Mouse (Mus musculus) hindbrain, embryonic 12.5 days (tissue): ENCODE results near the gene Cd276. TPM values are rescaled to one million over a fixed set of nuclear protein-coding genes. Genes with fewer than 3 reads are reported as not detected.
"Not testable (repeated sequence)": the region's sequence is repeated elsewhere in the genome, so short reads cannot be mapped to it uniquely, and the experiment has no call there.

Experiments
- ATAC-seq: fragments of 200-750 bp; cut with Nextera tagmentation; 2 replicates; pipeline ENCODE4 v1.8.0; 2017; ENCODE audit warnings: moderate TSS enrichment; ENCODE audit not compliant: low FRiP score
- H3K27ac ChIP-seq: fragments of 300-500 bp; sonication (generic); 2 replicates; pipeline ENCODE4 v1.5.1; 2016; ENCODE audit warnings: mild to moderate bottlenecking
- H3K27me3 ChIP-seq: fragments of 300-500 bp; sonication (generic); 2 replicates; pipeline ENCODE4 v1.6.1; 2016; ENCODE audit warnings: mild to moderate bottlenecking
- H3K36me3 ChIP-seq: fragments of 300-500 bp; sonication (generic); 2 replicates; pipeline ENCODE4 v1.6.1; 2016; ENCODE audit warnings: mild to moderate bottlenecking
- H3K4me1 ChIP-seq: fragments of 300-500 bp; sonication (generic); 2 replicates; pipeline ENCODE4 v1.6.1; 2016
- H3K4me2 ChIP-seq: fragments of 300-500 bp; sonication (generic); replicated peaks from 2 replicates; pipeline ENCODE4 v1.6.1; 2016; ENCODE audit warnings: mild to moderate bottlenecking
- H3K4me3 ChIP-seq: fragments of 300-500 bp; sonication (generic); 2 replicates; pipeline ENCODE4 v1.5.1; 2016; ENCODE audit warnings: mild to moderate bottlenecking
- H3K9ac ChIP-seq: fragments of 300-500 bp; sonication (generic); 2 replicates; pipeline ENCODE4 v1.6.1; 2016; ENCODE audit warnings: mild to moderate bottlenecking, moderate library complexity
- H3K9me3 ChIP-seq: fragments of 300-500 bp; sonication (generic); replicated peaks from 2 replicates; pipeline ENCODE4 v1.6.1; 2016; ENCODE audit warnings: mild to moderate bottlenecking
- WGBS: fragments of 180-500 bp; shearing (Covaris S2); methylation state at CpG from one replicate; pipeline ENCODE4 v1.1.7; 2016; 5-methylcytosine and 5-hydroxymethylcytosine counted together
- polyA plus RNA-seq: library from polyadenylated mRNA; unstranded; fragments of >200 nt; fragmentation: Nextera tagmentation; extraction: Ambion mirVana; gene quantifications from 2 replicates; pipeline ENCODE4 v1.2.1, GENCODE M21; 2016

The Cd276 gene
- polyA plus RNA-seq, 1 experiment from 2014 or later, result 45.9 TPM

- no peak for ATAC-seq
- no peaks in the 10 kb centered on the region for H3K4me1 ChIP-seq
- no peak overlapping the region for H3K4me3 ChIP-seq
- no peaks in the 10 kb centered on the region for H3K9me3 ChIP-seq
- no peaks in the 10 kb centered on the region for H3K27me3 ChIP-seq
- no peak overlapping the region for H3K27ac ChIP-seq
- H3K36me3 ChIP-seq, result no peaks in the 10 kb centered on the region
- no peak overlapping the region for H3K9ac ChIP-seq
- no peak overlapping the region for H3K4me2 ChIP-seq
Measured at GRCm38 (mm10) chr9:58567682-58568081, 12.4 kb upstream of the Cd276 start.

- H3K4me3 ChIP-seq, ATAC-seq: not testable (repeated sequence)
- 80% methylated on average over 3 of the region's 3 CpGs for WGBS
Measured at GRCm38 (mm10) chr9:58565945-58566344, 10.7 kb upstream of the Cd276 start.

GRCm38 (mm10) chr9:58560211-58560610, 5.0 kb upstream of the Cd276 start:
- H3K27ac ChIP-seq, result no peak overlapping the region
- no peak overlapping the region for H3K4me3 ChIP-seq
- H3K9me3 ChIP-seq, result no peaks in the 10 kb centered on the region
- no peak overlapping the region for H3K9ac ChIP-seq
- no peaks in the 10 kb centered on the region for H3K36me3 ChIP-seq
- 0 out of 2 replicates have a peak, but pooled peaks cover 8% of the 10 kb centered on the region for H3K4me1 ChIP-seq
- H3K27me3 ChIP-seq, result no peaks in the 10 kb centered on the region
- no peak overlapping the region for H3K4me2 ChIP-seq
- no peak for ATAC-seq
- WGBS, result 73% methylated on average over 3 of the region's 3 CpGs

More at GRCm38 (mm10) chr9:58565945-58566344, 10.7 kb upstream of the Cd276 start:
- H3K27ac ChIP-seq, H3K9me3 ChIP-seq, H3K27me3 ChIP-seq, H3K4me1 ChIP-seq, H3K9ac ChIP-seq, H3K36me3 ChIP-seq, H3K4me2 ChIP-seq: not testable (repeated sequence)

GRCm38 (mm10) chr9:58557457-58558455, 2.5 kb upstream of the Cd276 start:
- no peak overlapping the region for H3K4me2 ChIP-seq
- no peak for ATAC-seq
- 76% methylated on average over 3 of the region's 3 CpGs for WGBS
- H3K9ac ChIP-seq, result no peak overlapping the region
- H3K4me3 ChIP-seq, result no peak overlapping the region
- no peaks in the 10 kb centered on the region for H3K9me3 ChIP-seq
- H3K27me3 ChIP-seq, result no peaks in the 10 kb centered on the region
- H3K4me1 ChIP-seq, result peaks cover 18% of the 10 kb centered on the region
- no peaks in the 10 kb centered on the region for H3K36me3 ChIP-seq
- no peak overlapping the region for H3K27ac ChIP-seq

GRCm38 (mm10) chr9:58556627-58557026, 1.4 kb upstream of the Cd276 start:
- ATAC-seq, result no peak
- H3K4me1 ChIP-seq, result peaks cover 25% of the 10 kb centered on the region
- no peaks in the 10 kb centered on the region for H3K9me3 ChIP-seq
- no peak overlapping the region for H3K9ac ChIP-seq
- no peaks in the 10 kb centered on the region for H3K36me3 ChIP-seq
- no peak overlapping the region for H3K4me2 ChIP-seq
- 52% methylated on average over 7 of the region's 7 CpGs for WGBS
- no peak overlapping the region for H3K4me3 ChIP-seq
- H3K27ac ChIP-seq, result no peak overlapping the region
- H3K27me3 ChIP-seq, result no peaks in the 10 kb centered on the region

- Histone ChIP-seq H3K4me2 (peak overlapping the region; percentile 70), H3K9me3 (no peaks in the 10 kb centered on the region), H3K27me3 (no peaks in the 10 kb centered on the region), H3K9ac (peak overlapping the region; percentile 81), H3K27ac (peak overlapping the region; percentile 96), H3K4me3 (peak overlapping the region; percentile 68), H3K4me1 (peaks cover 25% of the 10 kb centered on the region), H3K36me3 (no peaks in the 10 kb centered on the region)
- 32% methylated on average over 9 of the region's 9 CpGs for WGBS
- no peak for ATAC-seq
Measured at GRCm38 (mm10) chr9:58555685-58556414, 613 bp upstream of the Cd276 start.

GRCm38 (mm10) chr9:58554056-58554907, 955 bp downstream of the Cd276 start:
- H3K27me3 ChIP-seq, result no peaks in the 10 kb centered on the region
- H3K9me3 ChIP-seq, result no peaks in the 10 kb centered on the region
- whole genome bisulfite sequencing, result 15% methylated on average over 23 of the region's 23 CpGs
- H3K4me1 ChIP-seq, result peaks cover 26% of the 10 kb centered on the region
- H3K9ac ChIP-seq, result peak overlapping the region; percentile 81
- peak overlapping the region; percentile 96 for H3K27ac ChIP-seq
- ATAC-seq, result peak; percentile 49
- H3K4me3 ChIP-seq, result peak overlapping the region; percentile 68
- H3K36me3 ChIP-seq, result no peaks in the 10 kb centered on the region
- H3K4me2 ChIP-seq, result peak overlapping the region; percentile 70

GRCm38 (mm10) chr9:58552083-58552482, 3.2 kb downstream of the Cd276 start:
- Histone ChIP-seq H3K4me2 (no peak overlapping the region), H3K4me1 (peaks cover 38% of the 10 kb centered on the region), H3K27ac (no peak overlapping the region), H3K27me3 (no peaks in the 10 kb centered on the region), H3K36me3 (no peaks in the 10 kb centered on the region), H3K9ac (no peak overlapping the region), H3K4me3 (no peak overlapping the region), H3K9me3 (no peaks in the 10 kb centered on the region)
- ATAC-seq, result no peak
- WGBS, result 79% methylated on average over 9 of the region's 9 CpGs

- H3K9me3 ChIP-seq, result no peaks in the 10 kb centered on the region
- WGBS, result 92% methylated on average over 6 of the region's 6 CpGs
Measured at GRCm38 (mm10) chr9:58550928-58551327, 4.3 kb downstream of the Cd276 start.

GRCm38 (mm10) chr9:58549694-58550093, 5.5 kb downstream of the Cd276 start:
- H3K4me3 ChIP-seq, result no peak overlapping the region
- peaks cover 36% of the 10 kb centered on the region for H3K4me1 ChIP-seq
- no peak overlapping the region for H3K9ac ChIP-seq
- ATAC-seq, result no peak
- no peaks in the 10 kb centered on the region for H3K27me3 ChIP-seq
- H3K4me2 ChIP-seq, result no peak overlapping the region
- no peaks in the 10 kb centered on the region for H3K36me3 ChIP-seq
- 85% methylated on average over 3 of the region's 3 CpGs for WGBS
- no peaks in the 10 kb centered on the region for H3K9me3 ChIP-seq
- H3K27ac ChIP-seq, result no peak overlapping the region

More at GRCm38 (mm10) chr9:58550928-58551327, 4.3 kb downstream of the Cd276 start:
- no peak overlapping the region for H3K27ac ChIP-seq
- H3K36me3 ChIP-seq, result no peaks in the 10 kb centered on the region
- ATAC-seq, result no peak
- no peak overlapping the region for H3K4me3 ChIP-seq
- H3K9ac ChIP-seq, result no peak overlapping the region
- H3K4me2 ChIP-seq, result no peak overlapping the region
- peaks cover 42% of the 10 kb centered on the region for H3K4me1 ChIP-seq
- H3K27me3 ChIP-seq, result no peaks in the 10 kb centered on the region

- Histone ChIP-seq H3K9me3 (no peaks in the 10 kb centered on the region), H3K4me3 (no peak overlapping the region), H3K4me1 (peaks cover 34% of the 10 kb centered on the region), H3K27ac (no peak overlapping the region), H3K36me3 (no peaks in the 10 kb centered on the region), H3K4me2 (no peak overlapping the region), H3K9ac (no peak overlapping the region), H3K27me3 (no peaks in the 10 kb centered on the region)
- no peak for ATAC-seq
- 43% methylated on average over 4 of the region's 4 CpGs for WGBS
Measured at GRCm38 (mm10) chr9:58548897-58549296, 6.3 kb downstream of the Cd276 start.
